Mouse (Mus musculus): ENCODE results near the gene Bpifb5. TPM values are rescaled to one million over a fixed set of nuclear protein-coding genes. Genes with fewer than 3 reads are reported as not detected.
"Not testable (repeated sequence)": the region's sequence is repeated elsewhere in the genome, so short reads cannot be mapped to it uniquely, and the experiment has no call there.

Gene Bpifb5
- polyA plus RNA-seq (2016; fragmentation: Nextera tagmentation; extraction: Ambion mirVana), result 0.22 TPM in 1 of 2 replicates, not detected in the other

GRCm38 (mm10) chr2:154223265-154223916 lies at the start of gene Bpifb5:
Gene Bpifb5 (plus strand): TSS chr2:154223742.
- H3K9ac ChIP-seq (replicated peaks), result no peak within 1 kb of the TSS; the same call in 1 of the 2 replicates
- peak within 1 kb of the TSS; percentile 10 for H3K4me2 ChIP-seq (replicated peaks)
- peak; percentile 41; the same call in 1 of the 2 replicates for ATAC-seq (ENCODE audit: low FRiP score, low read depth)

GRCm38 (mm10) chr2:154181900-154182299 lies 41.6 kb upstream of the Bpifb5 start:
- H3K9ac ChIP-seq (replicated peaks); H3K4me1 ChIP-seq; H3K9me3 ChIP-seq; H3K27me3 ChIP-seq; H3K36me3 ChIP-seq; ATAC-seq (ENCODE audit: low FRiP score, low read depth); H3K4me3 ChIP-seq; H3K4me2 ChIP-seq (replicated peaks); H3K27ac ChIP-seq (replicated peaks): not testable (repeated sequence)
- WGBS, result 88% methylated on average over 7 of the region's 7 CpGs

More at GRCm38 (mm10) chr2:154223265-154223916, at the start of gene Bpifb5:
- peaks cover 13% of the 10 kb centered on the region for H3K4me1 ChIP-seq
- 3% methylated on average over 14 of the region's 14 CpGs for WGBS
- H3K36me3 ChIP-seq, result no peaks in the 10 kb centered on the region
- H3K27me3 ChIP-seq, result no peaks in the 10 kb centered on the region
- H3K27ac ChIP-seq (replicated peaks), result no peak within 1 kb of the TSS
- no peak within 1 kb of the TSS for H3K4me3 ChIP-seq
- H3K9me3 ChIP-seq, result no peaks in the 10 kb centered on the region

GRCm38 (mm10) chr2:154183061-154183460 lies 40.5 kb upstream of the Bpifb5 start:
- H3K27ac ChIP-seq (replicated peaks); H3K4me1 ChIP-seq; H3K4me2 ChIP-seq (replicated peaks); ATAC-seq (ENCODE audit: low FRiP score, low read depth); H3K9me3 ChIP-seq; H3K9ac ChIP-seq (replicated peaks); H3K36me3 ChIP-seq; H3K4me3 ChIP-seq; H3K27me3 ChIP-seq: not testable (repeated sequence)
- 85% methylated on average over 4 of the region's 4 CpGs for WGBS

GRCm38 (mm10) chr2:154185319-154185718 lies 38.2 kb upstream of the Bpifb5 start:
- Histone ChIP-seq H3K4me1 (no peaks in the 10 kb centered on the region), H3K4me3 (no peak overlapping the region), H3K27ac (replicated peaks) (no peak overlapping the region), H3K9ac (replicated peaks) (no peak overlapping the region), H3K4me2 (replicated peaks) (no peak overlapping the region), H3K27me3 (no peaks in the 10 kb centered on the region), H3K9me3 (no peaks in the 10 kb centered on the region), H3K36me3 (no peaks in the 10 kb centered on the region)
- 85% methylated on average over 6 of the region's 6 CpGs for WGBS
- ATAC-seq (ENCODE audit: low FRiP score, low read depth), result no peak

- Histone ChIP-seq H3K4me2 (replicated peaks) (no peak overlapping the region), H3K9me3 (no peaks in the 10 kb centered on the region), H3K36me3 (no peaks in the 10 kb centered on the region), H3K27ac (replicated peaks) (no peak overlapping the region), H3K27me3 (no peaks in the 10 kb centered on the region), H3K9ac (replicated peaks) (no peak overlapping the region), H3K4me3 (no peak overlapping the region), H3K4me1 (no peaks in the 10 kb centered on the region)
- ATAC-seq (ENCODE audit: low FRiP score, low read depth), result no peak
- WGBS, result 85% methylated on average over 3 of the region's 3 CpGs
Observed at GRCm38 (mm10) chr2:154185748-154186147, 37.8 kb upstream of the Bpifb5 start.

- Histone ChIP-seq H3K9me3 (no peaks in the 10 kb centered on the region), H3K27ac (replicated peaks) (no peak overlapping the region), H3K36me3 (no peaks in the 10 kb centered on the region), H3K4me2 (replicated peaks) (no peak overlapping the region), H3K4me3 (no peak overlapping the region), H3K9ac (replicated peaks) (no peak overlapping the region), H3K27me3 (no peaks in the 10 kb centered on the region), H3K4me1 (no peaks in the 10 kb centered on the region)
- no peak for ATAC-seq (ENCODE audit: low FRiP score, low read depth)
- 39% methylated on average over 5 of the region's 5 CpGs for WGBS
Observed at GRCm38 (mm10) chr2:154187468-154187867, 36.1 kb upstream of the Bpifb5 start.

- no peak for ATAC-seq (ENCODE audit: low FRiP score, low read depth)
- Histone ChIP-seq H3K4me3 (no peak overlapping the region), H3K27me3 (no peaks in the 10 kb centered on the region), H3K36me3 (no peaks in the 10 kb centered on the region), H3K9me3 (no peaks in the 10 kb centered on the region), H3K4me1 (no peaks in the 10 kb centered on the region), H3K27ac (replicated peaks) (no peak overlapping the region), H3K4me2 (replicated peaks) (no peak overlapping the region), H3K9ac (replicated peaks) (no peak overlapping the region)
- WGBS, result 85% methylated on average over 7 of the region's 7 CpGs
Observed at GRCm38 (mm10) chr2:154189877-154190434, 33.6 kb upstream of the Bpifb5 start.

GRCm38 (mm10) chr2:154190546-154191258 lies 32.8 kb upstream of the Bpifb5 start, which contains the start of gene Bpifb1:
Gene Bpifb1 (plus strand): TSS chr2:154190818.
- H3K9ac ChIP-seq (replicated peaks), result no peak within 1 kb of the TSS
- H3K36me3 ChIP-seq, result no peaks in the 10 kb centered on the region
- no peak within 1 kb of the TSS for H3K27ac ChIP-seq (replicated peaks)
- no peaks in the 10 kb centered on the region for H3K4me1 ChIP-seq
- H3K9me3 ChIP-seq, result no peaks in the 10 kb centered on the region
- no peaks in the 10 kb centered on the region for H3K27me3 ChIP-seq
- no peak for ATAC-seq (ENCODE audit: low FRiP score, low read depth)
- WGBS, result 85% methylated on average over 11 of the region's 11 CpGs
- no peak within 1 kb of the TSS for H3K4me3 ChIP-seq
- H3K4me2 ChIP-seq (replicated peaks), result no peak within 1 kb of the TSS

GRCm38 (mm10) chr2:154192141-154192540 lies 31.4 kb upstream of the Bpifb5 start:
- no peak for ATAC-seq (ENCODE audit: low FRiP score, low read depth)
- H3K4me3 ChIP-seq, result no peak overlapping the region
- H3K27me3 ChIP-seq, result no peaks in the 10 kb centered on the region
- H3K9me3 ChIP-seq, result no peaks in the 10 kb centered on the region
- H3K36me3 ChIP-seq, result no peaks in the 10 kb centered on the region
- no peak overlapping the region for H3K27ac ChIP-seq (replicated peaks)
- 80% methylated on average over 1 of the region's 2 CpGs for WGBS
- H3K4me2 ChIP-seq (replicated peaks), result no peak overlapping the region
- no peaks in the 10 kb centered on the region for H3K4me1 ChIP-seq
- H3K9ac ChIP-seq (replicated peaks), result no peak overlapping the region

GRCm38 (mm10) chr2:154193071-154193470 lies 30.5 kb upstream of the Bpifb5 start:
- no peaks in the 10 kb centered on the region for H3K9me3 ChIP-seq
- H3K27me3 ChIP-seq, result no peaks in the 10 kb centered on the region
- no peak overlapping the region for H3K27ac ChIP-seq (replicated peaks)
- H3K4me2 ChIP-seq (replicated peaks), result no peak overlapping the region
- 88% methylated on average over 4 of the region's 4 CpGs for WGBS
- H3K4me1 ChIP-seq, result no peaks in the 10 kb centered on the region
- no peak overlapping the region for H3K9ac ChIP-seq (replicated peaks)
- H3K36me3 ChIP-seq, result no peaks in the 10 kb centered on the region
- H3K4me3 ChIP-seq, result no peak overlapping the region
- no peak for ATAC-seq (ENCODE audit: low FRiP score, low read depth)

GRCm38 (mm10) chr2:154193994-154194504 lies 29.5 kb upstream of the Bpifb5 start:
- H3K36me3 ChIP-seq, result no peaks in the 10 kb centered on the region
- 61% methylated on average over 5 of the region's 5 CpGs for WGBS
- no peak for ATAC-seq (ENCODE audit: low FRiP score, low read depth)

GRCm38 (mm10) chr2:154197036-154197435 lies 26.5 kb upstream of the Bpifb5 start:
- Histone ChIP-seq H3K4me1 (no peaks in the 10 kb centered on the region), H3K27ac (replicated peaks) (no peak overlapping the region), H3K36me3 (no peaks in the 10 kb centered on the region), H3K9ac (replicated peaks) (no peak overlapping the region), H3K4me2 (replicated peaks) (no peak overlapping the region), H3K4me3 (no peak overlapping the region), H3K9me3 (no peaks in the 10 kb centered on the region), H3K27me3 (no peaks in the 10 kb centered on the region)
- WGBS, result 94% methylated on average over 9 of the region's 9 CpGs
- no peak for ATAC-seq (ENCODE audit: low FRiP score, low read depth)

More at GRCm38 (mm10) chr2:154193994-154194504, 29.5 kb upstream of the Bpifb5 start:
- no peak overlapping the region for H3K27ac ChIP-seq (replicated peaks)
- H3K9ac ChIP-seq (replicated peaks), result no peak overlapping the region
- H3K4me3 ChIP-seq, result no peak overlapping the region
- H3K4me1 ChIP-seq, result no peaks in the 10 kb centered on the region
- no peak overlapping the region for H3K4me2 ChIP-seq (replicated peaks)
- H3K27me3 ChIP-seq, result no peaks in the 10 kb centered on the region
- no peaks in the 10 kb centered on the region for H3K9me3 ChIP-seq
